Mouse (Mus musculus): ENCODE data around the gene Alg3. TPM values are rescaled to one million over a fixed set of nuclear protein-coding genes. Genes with fewer than 3 reads are reported as not detected.
A peak's percentile ranks its signal among the peaks of the same experiment; 100 is the strongest.

Alg3 gene
- polyA plus RNA-seq (2016; fragmentation: Nextera tagmentation; extraction: Ambion mirVana), result 31.7 and 32.4 TPM in 2 replicates

- H3K4me2 ChIP-seq, result peak within 1 kb of the TSS; percentile 93
- no peaks in the 10 kb centered on the region for H3K27me3 ChIP-seq (replicated peaks)
- peak within 1 kb of the TSS; percentile 98 for H3K4me3 ChIP-seq
- no peaks in the 10 kb centered on the region for H3K9me3 ChIP-seq (replicated peaks)
- peaks cover 19% of the 10 kb centered on the region for H3K36me3 ChIP-seq
- peak within 1 kb of the TSS; percentile 97 for H3K9ac ChIP-seq
- 2% methylated on average over 41 of the region's 41 CpGs for WGBS
- peak within 1 kb of the TSS; percentile 67 for H3K27ac ChIP-seq (ENCODE audit: poor library complexity, severe bottlenecking)
- H3K4me1 ChIP-seq (replicated peaks), result peaks cover 11% of the 10 kb centered on the region
- ATAC-seq (ENCODE audit: insufficient number of reproducible peaks, low FRiP score), result peak; percentile 94
Measured at GRCm38 (mm10) chr16:20611357-20612227, at the start of gene Alg3, which contains the start of the genes Eef1akmt4 and Gm49333. TSS of gene Alg3 (minus strand) at chr16:20611735. TSS of gene Eef1akmt4 (plus strand) at chr16:20611593. TSS of gene Gm49333 (plus strand) at chr16:20611610.

DNA sequence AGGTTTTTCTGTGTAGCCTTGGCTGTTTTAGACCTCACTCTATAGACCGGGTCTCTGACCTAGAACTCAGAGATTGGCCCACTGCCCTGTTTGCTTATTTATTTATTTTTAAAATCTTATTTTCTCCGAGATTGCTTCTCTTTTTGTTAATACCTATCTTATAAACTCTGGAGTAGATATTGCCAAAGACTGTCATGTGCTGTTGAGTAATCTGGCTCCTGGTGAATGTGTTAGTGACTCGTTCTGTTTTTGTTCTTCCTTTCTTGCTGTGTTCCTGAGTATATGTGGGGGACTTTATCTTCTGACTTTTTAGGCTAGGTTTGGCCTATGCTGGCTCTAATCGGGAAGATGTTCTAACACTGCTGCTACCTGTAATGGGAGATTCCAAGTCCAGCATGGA, 46.1 kb upstream of the Alg3 start:
- ATAC-seq (ENCODE audit: insufficient number of reproducible peaks, low FRiP score), result no peak
- WGBS, result 88% methylated on average over 4 of the region's 4 CpGs
- H3K36me3 ChIP-seq, result peaks cover 84% of the 10 kb centered on the region
- no peaks in the 10 kb centered on the region for H3K9me3 ChIP-seq (replicated peaks)
- H3K27me3 ChIP-seq (replicated peaks), result no peaks in the 10 kb centered on the region
- no peak overlapping the region for H3K9ac ChIP-seq
- H3K27ac ChIP-seq (ENCODE audit: poor library complexity, severe bottlenecking), result no peak overlapping the region
- peaks cover 5% of the 10 kb centered on the region for H3K4me1 ChIP-seq (replicated peaks)
- no peak overlapping the region for H3K4me3 ChIP-seq
- no peak overlapping the region for H3K4me2 ChIP-seq

GRCm38 (mm10) chr16:20653315-20653714, 41.8 kb upstream of the Alg3 start:
- Histone ChIP-seq H3K9me3 (replicated peaks) (no peaks in the 10 kb centered on the region), H3K36me3 (peaks cover 42% of the 10 kb centered on the region), H3K27me3 (replicated peaks) (no peaks in the 10 kb centered on the region), H3K27ac (ENCODE audit: poor library complexity, severe bottlenecking) (no peak overlapping the region), H3K4me1 (replicated peaks) (peaks cover 15% of the 10 kb centered on the region), H3K4me2 (no peak overlapping the region), H3K9ac (no peak overlapping the region), H3K4me3 (no peak overlapping the region)
- no peak for ATAC-seq (ENCODE audit: insufficient number of reproducible peaks, low FRiP score)
- WGBS, result 54% methylated on average over 2 of the region's 2 CpGs

GRCm38 (mm10) chr16:20651947-20652310, 40.4 kb upstream of the Alg3 start:
- Histone ChIP-seq H3K36me3 (peaks cover 28% of the 10 kb centered on the region), H3K4me3 (peak overlapping the region; percentile 91), H3K4me2 (peak overlapping the region; percentile 97), H3K27ac (ENCODE audit: poor library complexity, severe bottlenecking) (no peak overlapping the region), H3K4me1 (replicated peaks) (peaks cover 15% of the 10 kb centered on the region), H3K9me3 (replicated peaks) (no peaks in the 10 kb centered on the region), H3K27me3 (replicated peaks) (0 out of 2 replicates have a peak, but pooled peaks cover 2% of the 10 kb centered on the region), H3K9ac (peak overlapping the region; percentile 94)
- 8% methylated on average over 12 of the region's 12 CpGs for WGBS
- no peak for ATAC-seq (ENCODE audit: insufficient number of reproducible peaks, low FRiP score)

DNA sequence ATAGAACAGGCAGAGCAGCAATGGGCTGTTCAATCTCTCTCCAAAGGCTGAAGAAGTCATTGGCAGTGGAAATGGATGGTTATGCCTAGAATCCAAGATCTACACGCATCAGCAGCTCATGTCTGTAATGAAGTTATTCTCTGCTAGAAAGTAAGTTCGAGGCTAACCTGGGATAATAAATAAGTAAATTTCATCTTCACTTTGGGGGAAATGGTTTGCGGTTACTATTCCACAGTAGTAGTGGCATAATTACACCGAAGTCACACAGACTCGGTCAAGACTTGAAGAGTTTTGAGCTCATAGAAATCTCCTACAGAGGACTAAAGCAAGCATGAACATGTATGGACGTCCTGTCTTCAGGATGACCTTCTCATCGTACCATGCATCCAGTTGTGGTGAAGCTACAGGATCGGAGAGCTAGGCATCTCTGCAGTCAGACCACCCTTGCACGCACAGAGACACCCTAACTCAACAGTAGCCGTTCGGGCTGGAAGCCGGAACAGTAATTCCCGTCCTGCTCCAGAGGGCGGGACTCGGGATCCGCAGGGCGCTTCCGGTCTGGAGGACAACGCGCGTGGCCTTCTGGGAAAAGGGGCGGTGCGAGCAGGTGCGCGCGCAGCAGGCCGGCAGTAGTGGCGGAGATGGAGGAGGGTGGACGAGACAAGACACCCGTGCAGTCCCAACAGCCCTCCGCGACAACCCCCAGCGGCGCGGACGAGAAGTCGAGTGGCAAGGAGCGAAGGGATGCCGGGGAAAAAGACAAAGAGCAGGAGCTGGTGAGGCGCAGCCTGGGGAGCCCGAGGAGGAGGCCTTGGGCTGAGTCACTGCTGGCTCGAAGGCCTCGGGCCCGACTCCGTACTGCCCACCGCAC, 39.8 kb upstream of the Alg3 start, which contains the start of gene Psmd2:
Gene Psmd2 (plus strand): TSS at position 577 of the 871 bp plus-strand sequence.
- 0 out of 2 replicates have a peak, but pooled peaks cover 3% of the 10 kb centered on the region for H3K27me3 ChIP-seq (replicated peaks)
- H3K4me3 ChIP-seq, result peak within 1 kb of the TSS; percentile 91
- H3K36me3 ChIP-seq, result peaks cover 22% of the 10 kb centered on the region
- peak within 1 kb of the TSS; percentile 94 for H3K9ac ChIP-seq
- peak; percentile 95 for ATAC-seq (ENCODE audit: insufficient number of reproducible peaks, low FRiP score)
- H3K27ac ChIP-seq (ENCODE audit: poor library complexity, severe bottlenecking), result peak within 1 kb of the TSS; percentile 60
- H3K4me2 ChIP-seq, result peak within 1 kb of the TSS; percentile 97
- H3K4me1 ChIP-seq (replicated peaks), result peaks cover 15% of the 10 kb centered on the region
- H3K9me3 ChIP-seq (replicated peaks), result no peaks in the 10 kb centered on the region
- 2% methylated on average over 46 of the region's 46 CpGs for WGBS

DNA sequence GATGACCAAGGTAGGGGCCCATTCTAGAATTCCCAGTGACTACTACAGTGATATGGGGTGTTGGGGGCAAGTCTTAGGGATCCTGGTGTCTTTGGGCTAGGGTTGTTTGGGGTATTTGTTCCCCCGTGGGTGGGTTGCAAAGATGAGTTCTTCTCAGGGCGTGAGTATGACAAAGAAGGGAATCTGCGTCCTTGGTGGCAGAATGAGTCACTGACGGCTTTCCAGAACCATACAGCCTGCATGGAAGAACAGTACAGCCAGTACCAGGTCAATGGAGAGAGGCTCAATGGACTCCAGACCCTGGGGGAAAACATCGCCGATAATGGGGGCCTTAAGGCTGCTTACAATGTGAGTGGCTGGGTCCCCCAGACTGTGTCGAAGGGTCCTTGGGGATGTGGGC, 32.4 kb upstream of the Alg3 start:
- H3K4me3 ChIP-seq, result no peak overlapping the region
- H3K27me3 ChIP-seq (replicated peaks), result peaks cover 14% of the 10 kb centered on the region
- ATAC-seq (ENCODE audit: insufficient number of reproducible peaks, low FRiP score), result no peak
- no peaks in the 10 kb centered on the region for H3K4me1 ChIP-seq (replicated peaks)
- H3K4me2 ChIP-seq, result no peak overlapping the region
- H3K36me3 ChIP-seq, result no peaks in the 10 kb centered on the region
- no peak overlapping the region; the same call in 1 of the 2 replicates for H3K9ac ChIP-seq
- 72% methylated on average over 7 of the region's 7 CpGs for WGBS
- H3K27ac ChIP-seq (ENCODE audit: poor library complexity, severe bottlenecking), result no peak overlapping the region
- no peaks in the 10 kb centered on the region for H3K9me3 ChIP-seq (replicated peaks)

- no peak for ATAC-seq (ENCODE audit: insufficient number of reproducible peaks, low FRiP score)
- 1% methylated on average over 8 of the region's 8 CpGs for WGBS
Measured at GRCm38 (mm10) chr16:20642161-20642560, 30.6 kb upstream of the Alg3 start.

GRCm38 (mm10) chr16:20638367-20638766, 26.8 kb upstream of the Alg3 start:
- H3K27ac ChIP-seq (ENCODE audit: poor library complexity, severe bottlenecking), result no peak overlapping the region
- H3K27me3 ChIP-seq (replicated peaks), result 0 out of 2 replicates have a peak, but pooled peaks cover 3% of the 10 kb centered on the region
- 77% methylated on average over 8 of the region's 8 CpGs for WGBS
- H3K9me3 ChIP-seq (replicated peaks), result no peaks in the 10 kb centered on the region
- H3K4me1 ChIP-seq (replicated peaks), result no peaks in the 10 kb centered on the region
- H3K36me3 ChIP-seq, result no peaks in the 10 kb centered on the region
- H3K9ac ChIP-seq, result no peak overlapping the region
- H3K4me3 ChIP-seq, result no peak overlapping the region
- no peak overlapping the region for H3K4me2 ChIP-seq
- ATAC-seq (ENCODE audit: insufficient number of reproducible peaks, low FRiP score), result no peak

More at GRCm38 (mm10) chr16:20642161-20642560, 30.6 kb upstream of the Alg3 start:
- H3K9ac ChIP-seq, result no peak overlapping the region
- no peaks in the 10 kb centered on the region for H3K9me3 ChIP-seq (replicated peaks)
- H3K4me2 ChIP-seq, result no peak overlapping the region
- H3K4me1 ChIP-seq (replicated peaks), result no peaks in the 10 kb centered on the region
- no peak overlapping the region for H3K27ac ChIP-seq (ENCODE audit: poor library complexity, severe bottlenecking)
- H3K36me3 ChIP-seq, result no peaks in the 10 kb centered on the region
- H3K27me3 ChIP-seq (replicated peaks), result peaks cover 14% of the 10 kb centered on the region
- no peak overlapping the region for H3K4me3 ChIP-seq

DNA sequence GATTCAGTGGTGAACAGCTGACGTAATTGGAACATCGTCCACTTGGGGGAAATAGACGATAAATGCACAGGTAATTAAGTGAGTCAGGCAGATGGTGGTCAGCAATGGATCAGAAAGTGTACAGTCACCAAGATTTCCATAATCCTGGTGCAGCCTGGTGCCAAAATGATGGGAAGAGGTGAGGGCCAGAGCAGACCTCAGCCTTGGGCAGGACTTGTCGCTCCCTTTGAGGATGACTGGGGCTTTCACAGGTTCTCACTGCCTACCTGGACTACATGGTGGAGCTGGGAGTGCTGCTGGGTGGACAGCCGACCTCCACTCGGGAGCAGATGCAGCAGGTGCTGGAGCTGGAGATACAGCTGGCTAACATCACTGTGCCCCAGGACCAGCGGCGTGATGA, 25.9 kb upstream of the Alg3 start:
- H3K4me1 ChIP-seq (replicated peaks), result no peaks in the 10 kb centered on the region
- no peaks in the 10 kb centered on the region for H3K9me3 ChIP-seq (replicated peaks)
- no peak overlapping the region for H3K27ac ChIP-seq (ENCODE audit: poor library complexity, severe bottlenecking)
- no peak overlapping the region for H3K4me2 ChIP-seq
- ATAC-seq (ENCODE audit: insufficient number of reproducible peaks, low FRiP score), result no peak
- no peaks in the 10 kb centered on the region for H3K27me3 ChIP-seq (replicated peaks)
- 78% methylated on average over 8 of the region's 8 CpGs for WGBS
- H3K9ac ChIP-seq, result no peak overlapping the region
- H3K36me3 ChIP-seq, result no peaks in the 10 kb centered on the region
- H3K4me3 ChIP-seq, result no peak overlapping the region

GRCm38 (mm10) chr16:20629731-20630634, 18.4 kb upstream of the Alg3 start, which contains the start of gene Ece2:
TSS of gene Ece2 (plus strand) at chr16:20629828.
- H3K4me2 ChIP-seq, result peak within 1 kb of the TSS; percentile 91
- peak within 1 kb of the TSS; percentile 59 for H3K4me3 ChIP-seq
- no peaks in the 10 kb centered on the region for H3K9me3 ChIP-seq (replicated peaks)
- H3K36me3 ChIP-seq, result no peaks in the 10 kb centered on the region
- no peak for ATAC-seq (ENCODE audit: insufficient number of reproducible peaks, low FRiP score)
- 7% methylated on average over 54 of the region's 54 CpGs for WGBS
- H3K9ac ChIP-seq, result peak within 1 kb of the TSS; percentile 68
- peaks cover 6% of the 10 kb centered on the region; the same call in 1 of the 2 replicates for H3K4me1 ChIP-seq (replicated peaks)
- H3K27ac ChIP-seq (ENCODE audit: poor library complexity, severe bottlenecking), result no peak within 1 kb of the TSS
- H3K27me3 ChIP-seq (replicated peaks), result peaks cover 26% of the 10 kb centered on the region
